Mouse (Mus musculus): ENCODE measurements at regions not wholly inside any gene's neighbourhood (a gene's known extent, or its start where the extent isn't known, plus 50 kb on each side); places are given as distances from the start of the nearest gene placed in this dataset.

GRCm38 (mm10) chr2:95232135-95232772, 794.3 kb upstream of the Api5 start:
- peak; percentile 84 for DNase-seq (ENCODE audit: low spot score)
- H3K4me2 ChIP-seq (ENCODE audit: low read depth, low read length, severe bottlenecking) = peak overlapping the region; percentile 54
- no peaks in the 10 kb centered on the region for H3K9me3 ChIP-seq (ENCODE audit: control insufficient read depth, low read length)
- ATAC-seq (replicated peaks; ENCODE audit: low FRiP score) = peak; percentile 93
- H3K27ac ChIP-seq (ENCODE audit: low read depth, low read length) = no peak overlapping the region
- no peaks in the 10 kb centered on the region for H3K4me1 ChIP-seq (replicated peaks; ENCODE audit: control insufficient read depth, insufficient read depth, low read length)
- no peaks in the 10 kb centered on the region for H3K36me3 ChIP-seq (ENCODE audit: control insufficient read depth, insufficient read depth, low read length)
- peak overlapping the region; percentile 12; the same call in 1 of the 2 replicates for H3K4me3 ChIP-seq (ENCODE audit: low read depth, low read length)
- 3% methylated on average over 15 of the region's 15 CpGs for WGBS
- H3K27me3 ChIP-seq (ENCODE audit: control insufficient read depth, insufficient read depth, low read length) = no peaks in the 10 kb centered on the region
- H3K9ac ChIP-seq (ENCODE audit: low read length) = peak overlapping the region; percentile 37; the same call in 1 of the 2 replicates

- no peak for DNase-seq (ENCODE audit: low spot score)
- H3K4me2 ChIP-seq (ENCODE audit: low read depth, low read length, severe bottlenecking) = no peak overlapping the region
- H3K36me3 ChIP-seq (ENCODE audit: control insufficient read depth, insufficient read depth, low read length) = no peaks in the 10 kb centered on the region
- no peaks in the 10 kb centered on the region for H3K27me3 ChIP-seq (ENCODE audit: control insufficient read depth, insufficient read depth, low read length)
- H3K4me1 ChIP-seq (replicated peaks; ENCODE audit: control insufficient read depth, insufficient read depth, low read length) = no peaks in the 10 kb centered on the region
- H3K9ac ChIP-seq (ENCODE audit: low read length) = no peak overlapping the region
- H3K4me3 ChIP-seq (ENCODE audit: low read depth, low read length) = no peak overlapping the region
- peak; percentile 24; the same call in 1 of the 2 replicates for ATAC-seq (replicated peaks; ENCODE audit: low FRiP score)
- no peak overlapping the region for H3K27ac ChIP-seq (ENCODE audit: low read depth, low read length)
- H3K9me3 ChIP-seq (ENCODE audit: control insufficient read depth, low read length) = no peaks in the 10 kb centered on the region
- WGBS = 30% methylated on average over 9 of the region's 9 CpGs
Observed at GRCm38 (mm10) chr2:95231739-95232134, 793.8 kb upstream of the Api5 start.

DNA sequence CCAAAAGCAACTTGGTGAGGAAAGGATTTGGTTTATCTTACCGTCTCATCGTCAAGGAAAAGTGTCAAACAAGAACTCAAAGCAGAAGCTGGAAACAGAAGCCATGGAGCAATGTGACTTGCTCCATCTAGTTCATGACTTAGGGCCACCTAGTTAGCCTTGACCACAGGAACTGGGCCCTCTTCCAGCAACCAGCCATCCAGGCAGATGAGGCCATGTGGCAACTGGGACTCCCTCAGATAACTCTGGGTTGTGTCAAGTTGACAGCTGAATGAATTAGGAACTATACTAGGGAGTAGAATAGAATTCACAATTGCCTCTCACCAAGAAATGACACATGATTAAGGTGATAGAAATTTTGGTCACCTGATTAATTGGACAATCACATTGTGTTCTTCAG, 791.5 kb upstream of the Api5 start:
- H3K27ac ChIP-seq (ENCODE audit: low read depth, low read length) = no peak overlapping the region
- no peaks in the 10 kb centered on the region for H3K27me3 ChIP-seq (ENCODE audit: control insufficient read depth, insufficient read depth, low read length)
- H3K4me2 ChIP-seq (ENCODE audit: low read depth, low read length, severe bottlenecking) = no peak overlapping the region
- H3K9ac ChIP-seq (ENCODE audit: low read length) = no peak overlapping the region
- H3K9me3 ChIP-seq (ENCODE audit: control insufficient read depth, low read length) = no peaks in the 10 kb centered on the region
- ATAC-seq (replicated peaks; ENCODE audit: low FRiP score) (no peak), DNase-seq (ENCODE audit: low spot score) (no peak)
- H3K36me3 ChIP-seq (ENCODE audit: control insufficient read depth, insufficient read depth, low read length) = no peaks in the 10 kb centered on the region
- 90% methylated on average over 2 of the region's 2 CpGs for WGBS
- H3K4me1 ChIP-seq (replicated peaks; ENCODE audit: control insufficient read depth, insufficient read depth, low read length) = no peaks in the 10 kb centered on the region
- no peak overlapping the region for H3K4me3 ChIP-seq (ENCODE audit: low read depth, low read length)

DNA sequence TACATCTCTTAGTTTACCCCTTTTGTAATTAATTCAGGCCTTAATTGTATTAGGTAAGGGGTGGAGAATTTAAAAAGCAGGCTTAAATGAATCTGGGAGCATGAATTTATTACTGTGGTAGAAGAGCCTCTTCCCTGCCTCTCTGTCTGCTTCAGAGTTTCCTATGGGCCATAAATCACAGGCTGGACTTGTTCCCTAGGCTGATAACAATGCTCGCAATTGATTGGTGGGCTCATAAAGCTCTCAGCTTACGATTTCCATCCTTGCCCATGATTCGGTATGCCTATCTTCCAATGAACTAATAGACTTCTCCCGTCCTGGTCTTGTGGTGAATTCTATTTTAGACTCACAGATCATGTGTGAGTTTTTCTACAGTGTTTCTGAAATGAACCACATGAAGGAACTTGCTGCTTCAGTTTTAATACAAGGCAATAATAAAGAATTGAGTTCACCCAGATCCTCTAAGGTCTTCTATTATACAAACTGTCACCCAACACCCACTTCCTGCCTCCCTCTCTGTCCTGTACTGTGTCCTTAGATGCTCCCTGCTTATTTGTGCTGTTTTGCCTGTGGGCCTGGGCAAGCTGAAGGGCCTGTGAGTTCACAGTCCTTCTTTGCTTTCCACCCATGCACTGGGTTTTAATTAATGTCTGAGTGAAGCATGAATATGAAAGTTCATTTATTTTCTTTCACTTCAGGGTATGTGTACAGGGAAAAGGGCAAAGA, 772.4 kb upstream of the Api5 start:
- Histone ChIP-seq H3K9me3 (ENCODE audit: control insufficient read depth, low read length) (no peaks in the 10 kb centered on the region), H3K27me3 (ENCODE audit: control insufficient read depth, insufficient read depth, low read length) (no peaks in the 10 kb centered on the region), H3K36me3 (ENCODE audit: control insufficient read depth, insufficient read depth, low read length) (no peaks in the 10 kb centered on the region), H3K4me1 (replicated peaks; ENCODE audit: control insufficient read depth, insufficient read depth, low read length) (no peaks in the 10 kb centered on the region), H3K4me2 (ENCODE audit: low read depth, low read length, severe bottlenecking) (no peak overlapping the region), H3K9ac (ENCODE audit: low read length) (no peak overlapping the region), H3K27ac (ENCODE audit: low read depth, low read length) (no peak overlapping the region), H3K4me3 (ENCODE audit: low read depth, low read length) (no peak overlapping the region)
- ATAC-seq (replicated peaks; ENCODE audit: low FRiP score) (no peak), DNase-seq (ENCODE audit: low spot score) (no peak)
- 81% methylated on average over 4 of the region's 4 CpGs for WGBS
